Mouse (Mus musculus): ENCODE measurements around the gene Prkn. TPM values are rescaled to one million over a fixed set of nuclear protein-coding genes. Genes with fewer than 3 reads are reported as not detected.

Gene Prkn
- total RNA-seq, 4 experiments from 2014 or later = 12.0 to 26.3 (median 18.2) TPM

- DNase-seq = no peak
Observed at GRCm38 (mm10) chr17:10997291-10997690, 157.1 kb downstream of the Prkn start.

GRCm38 (mm10) chr17:11023371-11023770 lies 183.2 kb downstream of the Prkn start:
- DNase-seq = no peak

- no peak for DNase-seq
Observed at GRCm38 (mm10) chr17:11029348-11029747, 189.2 kb downstream of the Prkn start.

- DNase-seq = no peak
Observed at GRCm38 (mm10) chr17:11030936-11031335, 190.8 kb downstream of the Prkn start.

GRCm38 (mm10) chr17:11032366-11032765 lies 192.2 kb downstream of the Prkn start:
- DNase-seq = no peak

- no peak for DNase-seq
Observed at GRCm38 (mm10) chr17:11033594-11033993, 193.4 kb downstream of the Prkn start.

GRCm38 (mm10) chr17:11038272-11038671 lies 198.1 kb downstream of the Prkn start:
- no peak for DNase-seq

GRCm38 (mm10) chr17:11058986-11059385 lies 218.8 kb downstream of the Prkn start:
- no peak for DNase-seq

- DNase-seq = no peak
Observed at GRCm38 (mm10) chr17:11067076-11067703, 227.0 kb downstream of the Prkn start.

- DNase-seq = peak; percentile 14
Observed at GRCm38 (mm10) chr17:11067704-11068475, 227.7 kb downstream of the Prkn start.

GRCm38 (mm10) chr17:11070996-11071395 lies 230.8 kb downstream of the Prkn start:
- no peak for DNase-seq

- DNase-seq = no peak
Observed at GRCm38 (mm10) chr17:11076319-11076903, 236.2 kb downstream of the Prkn start.

GRCm38 (mm10) chr17:11086492-11086891 lies 246.3 kb downstream of the Prkn start:
- DNase-seq = no peak

GRCm38 (mm10) chr17:11087088-11087487 lies 246.9 kb downstream of the Prkn start:
- DNase-seq = no peak

GRCm38 (mm10) chr17:11087823-11088222 lies 247.6 kb downstream of the Prkn start:
- no peak for DNase-seq

GRCm38 (mm10) chr17:11089361-11089760 lies 249.2 kb downstream of the Prkn start:
- DNase-seq = peak; percentile 43

- DNase-seq = no peak
Observed at GRCm38 (mm10) chr17:11092900-11093299, 252.7 kb downstream of the Prkn start.

- DNase-seq = no peak
Observed at GRCm38 (mm10) chr17:11093321-11093720, 253.1 kb downstream of the Prkn start.

GRCm38 (mm10) chr17:11107007-11107406 lies 266.8 kb downstream of the Prkn start:
- DNase-seq = no peak

- DNase-seq = no peak
Observed at GRCm38 (mm10) chr17:11107916-11108315, 267.7 kb downstream of the Prkn start.

GRCm38 (mm10) chr17:11117508-11117907 lies 277.3 kb downstream of the Prkn start:
- DNase-seq = no peak

GRCm38 (mm10) chr17:11124048-11124447 lies 283.9 kb downstream of the Prkn start:
- DNase-seq = no peak

- no peak for DNase-seq
Observed at GRCm38 (mm10) chr17:11127217-11127616, 287.0 kb downstream of the Prkn start.

GRCm38 (mm10) chr17:11130919-11131318 lies 290.7 kb downstream of the Prkn start:
- DNase-seq = no peak
